Mouse (Mus musculus) neural tube, postnatal 0 days (tissue): ENCODE results near the gene Parp3. TPM values are rescaled to one million over a fixed set of nuclear protein-coding genes. Genes with fewer than 3 reads are reported as not detected.

ENCODE experiments used
- polyA plus RNA-seq: library from polyadenylated mRNA; unstranded; fragments of >200 nt; fragmentation: Nextera tagmentation; extraction: Ambion mirVana; gene quantifications from 2 replicates; pipeline ENCODE4 v1.2.1, GENCODE M21; 2015

The Parp3 gene
- polyA plus RNA-seq = 2.6 and 3.6 TPM in 2 replicates

GRCm38 (mm10) chr9:106476924-106477484 lies at the start of gene Parp3:
Parp3 (minus strand) TSS chr9:106476949.

GRCm38 (mm10) chr9:106514273-106514672 lies 37.5 kb upstream of the Parp3 start, which contains the start of gene Iqcf5:
Iqcf5 (plus strand) TSS chr9:106514573.

GRCm38 (mm10) chr9:106499667-106500066 lies 22.9 kb upstream of the Parp3 start, which contains the start of gene Iqcf1:
Iqcf1 (plus strand) TSS chr9:106499967.

GRCm38 (mm10) chr9:106475663-106476001 lies 1.1 kb downstream of the Parp3 start, which contains the start of gene Rrp9:
Rrp9 (plus strand) TSS chr9:106475963.

GRCm38 (mm10) chr9:106465571-106466200 lies 11.1 kb downstream of the Parp3 start, which contains the start of gene Gpr62:
Gpr62 (minus strand) TSS chr9:106465938.

GRCm38 (mm10) chr9:106453271-106454070 lies 23.3 kb downstream of the Parp3 start, which contains the start of gene Pcbp4:
Pcbp4 (plus strand) TSS chr9:106453291.

GRCm38 (mm10) chr9:106447348-106447747 lies 29.4 kb downstream of the Parp3 start, which contains the start of the genes Abhd14b and Abhd14a:
Abhd14b (plus strand) TSS chr9:106447459.
Abhd14a (minus strand) TSS chr9:106447678.

GRCm38 (mm10) chr9:106429221-106430014 lies 47.3 kb downstream of the Parp3 start, which contains the start of gene Rpl29:
Rpl29 (plus strand) TSS chr9:106429454.

Other genes starting within 250 kb of the Parp3 start
- 100 and 102 TPM in 2 replicates for gene Alas1, start 228.3 kb downstream of the Parp3 start, polyA plus RNA-seq
- gene Poc1a, start 195.9 kb downstream of the Parp3 start, polyA plus RNA-seq = 7.9 and 8.6 TPM in 2 replicates
- 17.9 and 18.0 TPM in 2 replicates for gene Dusp7, start 108.3 kb downstream of the Parp3 start, polyA plus RNA-seq
- 704 and 771 TPM in 2 replicates for gene Rpl29, start 47.5 kb downstream of the Parp3 start, polyA plus RNA-seq
- 19.4 and 21.4 TPM in 2 replicates for gene Acy1, start 38.6 kb downstream of the Parp3 start, polyA plus RNA-seq
- gene Abhd14b, start 29.5 kb downstream of the Parp3 start, polyA plus RNA-seq = 14.5 and 17.0 TPM in 2 replicates
- gene Abhd14a, start 29.3 kb downstream of the Parp3 start, polyA plus RNA-seq = 77.4 and 83.7 TPM in 2 replicates
- gene Pcbp4, start 23.7 kb downstream of the Parp3 start, polyA plus RNA-seq = 184 and 212 TPM in 2 replicates
- 2.8 and 3.8 TPM in 2 replicates for gene Gpr62, start 11.0 kb downstream of the Parp3 start, polyA plus RNA-seq
- 36.1 and 41.9 TPM in 2 replicates for gene Rrp9, start 986 bp downstream of the Parp3 start, polyA plus RNA-seq
- gene Iqcf1, start 23.0 kb upstream of the Parp3 start, polyA plus RNA-seq = not detected in 2 replicates
- gene Iqcf5, start 37.6 kb upstream of the Parp3 start, polyA plus RNA-seq = not detected in 2 replicates
- not detected in 2 replicates for gene Iqcf3, start 84.7 kb upstream of the Parp3 start, polyA plus RNA-seq
- not detected in 2 replicates for gene Iqcf4, start 94.0 kb upstream of the Parp3 start, polyA plus RNA-seq
- not detected in 2 replicates for gene Iqcf6, start 149.6 kb upstream of the Parp3 start, polyA plus RNA-seq
- gene Grm2, start 179.1 kb upstream of the Parp3 start, polyA plus RNA-seq = 8.0 and 8.3 TPM in 2 replicates
- 93.6 and 93.9 TPM in 2 replicates for gene Tex264, start 209.0 kb upstream of the Parp3 start, polyA plus RNA-seq